8 mouse cellular contexts compared by ENCODE assay signal in genomic region chr6:73367616-73368015, GRCm38 (mm10).
DNase-seq lines count a peak whose midpoint lies in the region; ATAC-seq and TF ChIP-seq lines count a peak whose summit lies in the region.

No protein-coding gene starts in this region.

- no peaks in the 10 kb centered on the region for H3K9me3 ChIP-seq in embryonic facial prominence, embryonic 12.5 days
- no peaks in the 10 kb centered on the region for H3K9me3 ChIP-seq in limb, embryonic 12.5 days
- no peaks in the 10 kb centered on the region for H3K9me3 ChIP-seq in midbrain, postnatal 0 days (ENCODE audit: low read length)

- peak; percentile 22; the same call in 1 of the 2 replicates for ATAC-seq in embryonic facial prominence, embryonic 12.5 days (ENCODE audit: insufficient number of reproducible peaks, insufficient read depth, low FRiP score, low TSS enrichment)
- ATAC-seq in limb, embryonic 12.5 days (ENCODE audit: insufficient number of reproducible peaks, insufficient read depth, low FRiP score, low TSS enrichment, low read depth): no peak
- ATAC-seq in midbrain, postnatal 0 days (ENCODE audit: low FRiP score): peak; percentile 72; the same call in 1 of the 2 replicates

- DNase-seq in A20 (ENCODE audit: low read depth, low spot score): peak; percentile 55
- peak; percentile 85 for DNase-seq in adrenal gland, postnatal 14 days
- DNase-seq in heart, adult 8-10 months (ENCODE audit: low spot score): peak; percentile 61
- DNase-seq in kidney, adult 8-10 months: peak; percentile 61 to 82
- peak; percentile 90 for DNase-seq in midbrain, postnatal 0 days (ENCODE audit: low spot score)
- DNase-seq in splenic B cell, adult 2 months (ENCODE audit: low read depth, low spot score): peak; percentile 65

- H3K9ac ChIP-seq in embryonic facial prominence, embryonic 12.5 days: no peak overlapping the region
- H3K9ac ChIP-seq in limb, embryonic 12.5 days (replicated peaks): no peak overlapping the region
- H3K9ac ChIP-seq in midbrain, postnatal 0 days (replicated peaks; ENCODE audit: low read length, poor library complexity, severe bottlenecking): no peak overlapping the region

- H3K4me2 ChIP-seq in embryonic facial prominence, embryonic 12.5 days (replicated peaks): peak overlapping the region; percentile 40; the same call in 1 of the 2 replicates
- H3K4me2 ChIP-seq in limb, embryonic 12.5 days: peak overlapping the region; percentile 41
- no peak overlapping the region for H3K4me2 ChIP-seq in midbrain, postnatal 0 days (ENCODE audit: low read depth, low read length, poor library complexity, severe bottlenecking)

- 4% methylated on average over 5 of the region's 5 CpGs for WGBS in embryonic facial prominence, embryonic 12.5 days
- WGBS in limb, embryonic 12.5 days: 4% methylated on average over 5 of the region's 5 CpGs
- 9% methylated on average over 5 of the region's 5 CpGs for WGBS in midbrain, postnatal 0 days

- H3K27ac ChIP-seq in embryonic facial prominence, embryonic 12.5 days: no peak overlapping the region
- H3K27ac ChIP-seq in limb, embryonic 12.5 days: no peak overlapping the region
- no peak overlapping the region for H3K27ac ChIP-seq in midbrain, postnatal 0 days (ENCODE audit: low read depth, low read length)

- H3K36me3 ChIP-seq in embryonic facial prominence, embryonic 12.5 days: no peaks in the 10 kb centered on the region
- no peaks in the 10 kb centered on the region for H3K36me3 ChIP-seq in limb, embryonic 12.5 days
- no peaks in the 10 kb centered on the region for H3K36me3 ChIP-seq in midbrain, postnatal 0 days (ENCODE audit: insufficient read depth, low read length)
- no peaks in the 10 kb centered on the region for H3K36me3 ChIP-seq in splenic B cell, adult 2 months (ENCODE audit: control insufficient read depth, insufficient read depth, low read length, poor library complexity, severe bottlenecking)

- H3K4me1 ChIP-seq in embryonic facial prominence, embryonic 12.5 days: 0 out of 2 replicates have a peak, but pooled peaks cover 4% of the 10 kb centered on the region
- H3K4me1 ChIP-seq in limb, embryonic 12.5 days (replicated peaks): no peaks in the 10 kb centered on the region; the same call in 1 of the 2 replicates
- H3K4me1 ChIP-seq in midbrain, postnatal 0 days (ENCODE audit: insufficient read depth, low read length): no peaks in the 10 kb centered on the region

- TF ChIP-seq CTCF in midbrain, postnatal 0 days (IDR thresholded peaks at IDR 0.05): peak; percentile 98

- no peak overlapping the region for H3K4me3 ChIP-seq in embryonic facial prominence, embryonic 12.5 days
- no peak overlapping the region for H3K4me3 ChIP-seq in limb, embryonic 12.5 days (replicated peaks)
- H3K4me3 ChIP-seq in midbrain, postnatal 0 days (ENCODE audit: low read depth, low read length): no peak overlapping the region

- H3K27me3 ChIP-seq in embryonic facial prominence, embryonic 12.5 days: 0 out of 2 replicates have a peak, but pooled peaks cover 10% of the 10 kb centered on the region
- peaks cover 26% of the 10 kb centered on the region for H3K27me3 ChIP-seq in limb, embryonic 12.5 days
- no peaks in the 10 kb centered on the region for H3K27me3 ChIP-seq in midbrain, postnatal 0 days (ENCODE audit: insufficient read depth, low read length)
- no peaks in the 10 kb centered on the region for H3K27me3 ChIP-seq in splenic B cell, adult 2 months (ENCODE audit: control insufficient read depth, insufficient read depth, low read length, poor library complexity, severe bottlenecking)
